Mouse (Mus musculus): ENCODE data around the gene H13.

The H13 gene

DNA sequence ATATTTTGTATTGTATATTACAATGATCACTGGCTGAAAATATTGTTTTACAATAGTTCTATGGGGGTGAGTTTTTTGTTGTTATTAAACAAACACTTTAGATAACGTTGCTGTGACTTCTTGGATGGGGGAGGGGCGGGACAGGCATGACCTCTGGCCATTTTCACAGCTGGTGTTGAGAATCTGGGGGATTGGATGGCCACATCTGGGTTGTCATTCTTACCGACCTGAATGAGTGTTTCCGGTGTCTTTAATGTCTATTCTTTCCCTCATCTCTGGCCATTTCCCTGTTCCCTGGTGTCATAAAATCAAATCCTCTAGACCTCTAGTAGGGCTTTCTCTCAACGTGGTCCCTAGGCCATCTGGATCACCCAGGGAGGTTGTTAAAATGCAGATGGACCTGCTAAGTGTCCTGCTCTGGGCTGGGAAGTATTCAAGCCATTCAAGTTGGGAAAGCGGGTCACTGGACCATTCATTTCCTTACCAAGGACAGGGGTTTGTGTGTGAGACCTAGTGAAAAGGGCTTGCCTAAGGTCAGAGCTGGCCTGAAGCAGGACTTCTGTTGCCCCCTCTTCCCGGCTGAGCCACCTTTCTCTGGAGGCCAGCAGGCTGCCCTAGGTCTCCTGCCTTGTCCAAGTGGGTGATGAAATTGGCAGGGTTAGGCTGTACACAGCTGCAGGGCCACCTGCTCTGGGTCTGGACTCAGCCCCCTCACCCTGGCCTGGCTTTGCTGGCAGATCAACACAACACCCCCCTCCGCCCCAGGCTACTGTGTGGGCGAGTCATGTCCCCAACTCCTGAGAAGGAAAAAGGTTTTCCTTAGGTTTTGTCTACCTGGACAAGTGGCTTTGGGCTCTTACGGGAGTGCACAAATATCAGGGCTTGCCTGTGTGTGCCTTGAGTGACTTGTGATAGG is 68.3 kb downstream of the H13 start:
- DNase-seq = no peak

DNA sequence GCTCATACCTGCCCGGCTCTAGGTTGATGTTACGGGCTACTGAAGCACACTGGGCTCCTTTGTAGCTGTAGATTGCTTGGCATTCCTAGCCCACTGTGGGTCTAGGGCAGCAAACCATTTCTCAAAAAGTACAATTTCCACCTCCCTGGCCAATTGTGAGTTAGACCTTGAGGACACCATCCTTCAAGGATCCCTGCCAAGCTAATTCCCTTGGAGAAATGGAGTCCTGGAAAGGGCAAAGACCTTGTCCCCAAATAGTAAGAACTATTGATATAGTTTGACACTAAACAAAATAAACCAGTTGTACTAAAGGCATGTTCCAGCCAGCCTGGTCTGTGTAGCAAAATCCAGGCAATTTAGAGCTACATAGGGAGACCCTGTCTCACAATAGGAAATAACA is 69.1 kb downstream of the H13 start:
- no peak for DNase-seq

DNA sequence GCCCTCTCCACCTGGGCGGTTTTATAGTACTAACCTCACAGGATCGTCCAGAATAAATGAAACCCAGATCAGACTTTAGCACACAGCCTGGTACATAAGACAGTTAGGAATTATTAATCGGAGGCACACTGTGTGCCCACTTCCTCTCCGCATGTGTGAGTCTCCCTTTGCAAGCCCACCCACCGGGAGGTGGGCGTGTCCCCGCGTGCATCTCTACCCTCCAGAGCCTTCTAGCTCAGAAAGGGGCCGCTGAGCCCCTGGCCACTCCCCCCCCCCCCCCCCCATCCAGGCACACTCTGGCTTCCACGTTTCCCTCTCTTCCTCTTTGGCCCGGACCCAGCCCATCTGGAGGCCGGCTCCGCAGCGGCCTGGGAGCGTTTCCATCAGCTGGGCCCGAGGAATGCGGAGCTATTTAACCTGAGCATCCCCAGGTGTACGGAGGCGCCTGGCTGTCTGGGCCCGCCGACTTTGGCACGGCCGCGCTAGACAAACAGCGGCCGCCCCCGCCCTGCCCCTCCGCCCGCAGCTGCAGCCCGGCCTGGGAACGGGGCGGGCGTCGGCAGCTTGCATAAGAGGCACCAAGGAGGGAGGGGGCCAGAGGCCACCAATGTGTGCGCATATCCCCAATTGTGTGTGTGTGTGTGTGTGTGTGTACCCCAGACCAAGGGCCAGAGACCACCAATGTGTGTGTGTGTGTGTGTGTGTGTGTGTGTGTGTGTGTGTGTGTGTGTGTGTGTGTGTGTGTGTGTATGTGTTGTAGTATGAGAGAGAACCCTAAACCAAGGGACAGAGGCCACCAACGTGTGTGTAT is 70.0 kb downstream of the H13 start:
- peak; percentile 64 for DNase-seq

DNA sequence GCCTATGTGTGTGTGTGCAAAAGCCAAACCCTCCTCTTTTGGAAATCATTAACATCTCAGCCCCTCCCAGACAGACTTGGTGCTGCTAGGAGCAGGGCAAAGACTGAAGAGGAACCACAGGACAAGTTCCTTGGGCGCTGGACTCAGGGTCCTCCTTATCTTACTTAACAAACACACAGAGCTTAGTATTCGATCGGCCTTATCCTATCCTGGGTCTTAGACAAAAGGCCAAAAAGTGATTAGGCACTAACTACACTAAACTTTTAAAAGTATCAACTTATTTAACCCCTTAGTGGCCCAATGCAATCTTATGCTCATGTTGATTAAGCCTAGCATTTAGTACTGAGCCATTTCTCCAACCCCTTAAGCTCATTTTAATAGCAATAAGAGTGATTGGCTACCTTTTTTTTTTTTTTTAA is 70.6 kb downstream of the H13 start:
- DNase-seq = no peak

DNA sequence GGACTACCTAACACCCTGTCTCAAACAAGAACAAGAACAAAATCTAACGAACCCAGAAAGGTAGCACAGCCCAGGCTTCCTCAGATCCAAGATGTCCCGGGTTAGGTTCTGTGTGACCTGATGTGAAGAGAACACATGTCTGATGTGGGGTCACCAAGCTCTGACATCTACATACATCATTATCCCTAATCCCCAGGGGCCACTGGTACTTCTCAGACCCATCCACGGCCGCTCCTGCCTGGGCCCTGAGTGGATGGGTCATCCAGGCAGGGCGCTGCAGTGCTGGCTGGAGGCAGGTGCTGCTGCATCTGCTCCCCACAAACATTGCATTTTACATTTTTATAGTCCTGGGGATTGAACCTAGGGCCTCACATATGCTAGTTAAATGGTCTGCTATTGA is 71.2 kb downstream of the H13 start:
- DNase-seq = no peak

DNA sequence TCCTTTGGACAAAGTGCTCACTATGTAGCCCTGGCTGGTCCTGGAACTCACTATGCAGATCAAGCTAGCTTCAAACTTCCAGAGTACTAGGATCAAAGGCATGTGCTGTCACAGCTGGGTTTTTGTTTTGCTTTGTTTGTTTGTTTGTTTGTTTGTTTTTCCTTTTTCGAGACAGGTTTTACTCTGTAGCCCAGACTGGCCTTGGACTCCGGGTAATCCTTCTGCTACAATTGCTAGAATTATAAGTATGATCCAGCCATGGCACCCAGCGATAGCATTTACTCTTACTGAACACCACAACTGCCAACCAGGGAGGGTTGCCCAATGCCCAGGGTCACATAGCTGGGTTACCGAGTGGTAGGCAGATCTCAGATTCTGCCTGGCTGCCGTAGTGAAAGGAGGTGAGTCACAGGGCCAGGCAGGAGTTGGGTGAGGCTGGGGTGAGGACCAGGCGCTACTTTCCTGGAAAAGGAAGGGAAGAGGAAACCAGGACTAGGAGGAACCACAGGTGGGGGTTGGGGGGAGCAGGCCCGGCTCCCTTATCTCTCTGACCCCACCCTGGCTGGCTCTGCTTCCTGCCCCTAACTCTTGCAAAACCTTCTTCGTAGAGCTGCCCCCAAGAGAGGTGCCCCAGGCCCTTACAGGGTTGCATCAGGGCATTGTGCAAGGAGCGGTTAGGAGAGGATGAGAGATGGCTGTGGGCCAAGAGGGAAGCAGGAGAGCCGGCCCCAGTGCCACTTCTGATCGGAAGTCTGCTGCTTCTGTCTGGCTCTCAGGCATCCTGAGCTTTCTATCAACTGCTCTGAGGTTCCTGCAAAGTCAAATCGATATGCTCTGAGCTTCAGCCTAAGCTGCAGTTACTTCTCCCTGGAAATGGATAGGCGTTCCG is 72.1 kb downstream of the H13 start:
- DNase-seq = peak; percentile 21

DNA sequence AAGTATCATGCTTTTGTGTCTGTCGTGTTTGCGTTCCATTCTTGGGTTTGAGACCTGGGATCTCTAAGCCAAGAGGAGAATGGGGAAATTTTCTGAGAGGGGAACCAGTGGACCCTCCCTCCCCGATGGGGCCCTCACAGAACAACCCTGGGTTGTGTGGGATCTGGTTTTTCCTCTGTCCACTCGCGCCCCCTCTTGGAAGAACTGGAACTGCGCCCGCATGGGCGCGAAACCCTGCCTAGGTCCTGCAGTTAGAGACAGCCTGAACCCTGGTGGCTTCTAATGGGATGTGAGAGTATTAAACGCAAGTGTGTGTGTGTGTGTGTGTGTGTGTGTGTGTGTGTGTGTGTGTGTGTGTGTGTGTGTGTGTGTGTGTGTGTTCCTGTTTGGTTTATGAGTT is 73.2 kb downstream of the H13 start:
- peak; percentile 72 for DNase-seq

DNA sequence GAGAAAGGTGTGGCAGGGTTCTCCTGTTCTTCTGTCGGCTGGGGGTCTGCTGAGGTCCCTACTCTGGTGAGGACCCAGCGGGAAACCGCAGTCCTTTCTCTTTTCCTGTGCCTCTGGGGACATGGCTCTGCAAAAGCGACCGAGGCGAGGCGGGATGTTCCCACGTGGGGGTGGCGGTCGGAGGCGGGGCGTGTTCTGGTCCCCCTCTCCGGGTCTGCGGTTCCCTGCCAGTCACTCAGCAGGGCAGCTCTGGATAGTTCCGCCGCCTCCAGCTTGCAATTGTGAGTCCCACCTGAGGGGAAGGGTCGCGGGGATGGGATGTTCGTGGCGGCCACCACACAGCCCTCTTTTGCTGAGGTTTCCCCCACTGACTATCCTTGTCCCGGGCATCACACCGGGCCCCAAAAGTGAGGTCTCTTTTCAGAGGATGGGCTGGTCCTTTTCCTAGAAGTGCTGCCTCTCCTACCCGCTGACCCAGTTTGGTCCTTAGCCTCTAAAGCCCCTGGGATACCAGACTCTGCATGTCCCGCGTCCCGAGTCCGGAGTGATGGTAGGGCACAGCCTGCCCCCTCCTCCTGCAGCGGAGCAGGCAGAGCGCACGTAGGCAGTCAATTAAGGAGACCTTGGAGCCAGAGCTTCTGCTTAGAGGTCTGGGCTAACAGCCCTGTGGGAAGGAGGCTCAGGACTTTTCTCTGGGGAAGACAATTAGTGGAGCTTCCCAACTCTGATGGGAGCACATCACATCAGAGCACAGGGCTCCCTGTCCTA is 84.9 kb downstream of the H13 start, which contains the start of gene Cox4i2:
Gene Cox4i2 (plus strand): TSS at position 230 of the 768 bp plus-strand sequence.
- DNase-seq = peak; percentile 63

DNA sequence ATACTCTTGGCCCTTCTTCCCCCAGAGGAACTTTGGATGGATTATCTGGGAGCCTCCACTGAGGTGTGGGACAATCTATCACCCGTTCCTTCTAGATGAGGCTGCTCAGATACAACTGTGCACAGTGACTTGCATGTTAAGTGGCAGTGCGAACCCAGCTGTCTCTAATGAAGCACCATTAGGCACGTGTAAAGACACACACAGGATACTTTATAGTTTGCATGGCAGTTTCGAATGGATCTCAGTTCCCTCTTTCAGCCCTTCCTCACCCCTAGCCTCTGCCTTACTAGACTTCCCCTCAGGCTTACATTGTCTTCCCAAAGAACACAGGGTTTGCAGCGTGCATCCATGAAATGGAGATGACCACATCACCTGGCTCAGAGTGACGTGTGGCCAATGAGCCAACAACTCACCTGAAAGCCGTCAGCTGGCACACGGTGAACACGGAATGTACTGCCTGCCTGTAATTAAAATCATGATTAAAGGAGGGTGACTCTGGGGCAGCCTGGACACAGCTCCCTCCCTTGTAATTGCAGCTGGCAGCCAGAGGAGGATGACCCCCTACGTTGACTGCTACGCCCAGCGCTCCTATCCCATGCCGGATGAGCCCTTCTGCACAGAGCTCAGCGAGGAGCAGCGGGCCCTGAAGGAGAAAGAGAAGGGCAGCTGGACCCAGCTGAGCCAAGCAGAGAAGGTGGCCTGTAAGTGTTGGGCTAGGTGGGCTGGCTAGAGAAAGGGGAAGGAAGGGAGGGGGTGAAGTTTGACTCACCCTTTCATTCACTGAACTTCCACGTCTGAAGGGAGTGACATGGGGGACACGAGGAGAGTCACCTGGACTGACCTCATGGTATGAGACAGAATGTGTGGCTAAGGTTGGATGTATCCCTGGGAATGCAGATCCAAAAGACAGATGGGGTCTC is 87.5 kb downstream of the H13 start:
- no peak for DNase-seq

DNA sequence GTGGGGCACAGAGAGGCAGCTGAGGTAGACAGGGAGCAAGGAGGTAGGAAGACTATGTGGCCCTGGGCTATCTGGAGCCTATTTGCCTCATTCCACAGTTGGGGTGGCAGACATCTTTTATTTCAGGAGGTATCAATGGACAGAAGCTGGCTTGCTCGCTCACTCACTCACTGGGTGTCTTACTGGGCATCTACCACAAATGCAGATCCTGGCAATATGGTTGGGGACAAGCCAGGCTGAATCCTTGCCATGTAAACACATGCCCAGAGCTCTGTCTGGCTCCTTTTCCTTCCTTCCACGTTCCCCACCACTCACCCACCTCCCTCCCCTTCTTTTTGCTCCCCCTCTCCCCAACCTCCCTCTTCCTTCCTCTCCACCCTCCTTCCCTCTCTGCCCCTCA is 88.2 kb downstream of the H13 start:
- DNase-seq = no peak
